ENCODE assay signal across 25 mouse cellular contexts in genomic region chr7:96605316-96605715, GRCm38 (mm10).
DNase-seq lines count a peak whose midpoint lies in the region; ATAC-seq and TF ChIP-seq lines count a peak whose summit lies in the region.
"Had no signal": no experiment of that assay in that cellular context is flagged by ENCODE, and none has a peak within 500 bp of the region (broad histone marks: within the 10 kb centered on the region; RNA-seq: fewer than 3 reads in every experiment).

No protein-coding gene starts in this region.

- H3K9ac ChIP-seq in embryonic facial prominence, embryonic 12.5 days: no peak overlapping the region
- no peak overlapping the region for H3K9ac ChIP-seq in limb, embryonic 11.5 days (ENCODE audit: low read length)
- no peak overlapping the region for H3K9ac ChIP-seq in lung, postnatal 0 days (replicated peaks; ENCODE audit: low read depth)
- H3K9ac ChIP-seq: forebrain, embryonic 15.5 days; heart, embryonic 15.5 days; hindbrain, embryonic 13.5 days; liver, embryonic 15.5 days; lung, embryonic 15.5 days; stomach, embryonic 15.5 days had no signal

- TF ChIP-seq CTCF in lung, postnatal 0 days (IDR thresholded peaks at IDR 0.05): no peak

- no peak for ATAC-seq in embryonic facial prominence, embryonic 12.5 days (ENCODE audit: insufficient number of reproducible peaks, insufficient read depth, low FRiP score, low TSS enrichment)
- no peak for ATAC-seq in limb, embryonic 11.5 days (ENCODE audit: insufficient number of reproducible peaks, low FRiP score, low TSS enrichment, low read depth)
- no peak for ATAC-seq in lung, postnatal 0 days
- ATAC-seq: forebrain, embryonic 15.5 days had no signal

- WGBS in embryonic facial prominence, embryonic 12.5 days: 14% methylated on average over 2 of the region's 2 CpGs
- WGBS in limb, embryonic 11.5 days: 18% methylated on average over 2 of the region's 2 CpGs
- 54% methylated on average over 2 of the region's 2 CpGs for WGBS in lung, postnatal 0 days

- no peaks in the 10 kb centered on the region for H3K9me3 ChIP-seq in embryonic facial prominence, embryonic 12.5 days
- no peaks in the 10 kb centered on the region for H3K9me3 ChIP-seq in limb, embryonic 11.5 days (ENCODE audit: control insufficient read depth, low read length)
- H3K9me3 ChIP-seq in lung, postnatal 0 days (ENCODE audit: low read length): no peaks in the 10 kb centered on the region
- H3K9me3 ChIP-seq: forebrain, embryonic 15.5 days; heart, embryonic 15.5 days; hindbrain, embryonic 13.5 days; liver, embryonic 15.5 days; lung, embryonic 15.5 days; stomach, embryonic 15.5 days had no signal

- H3K4me1 ChIP-seq in embryonic facial prominence, embryonic 12.5 days: peaks cover 13% of the 10 kb centered on the region
- H3K4me1 ChIP-seq in limb, embryonic 11.5 days (ENCODE audit: control insufficient read depth, insufficient read depth, low read length): peaks cover 17% of the 10 kb centered on the region
- no peaks in the 10 kb centered on the region for H3K4me1 ChIP-seq in lung, postnatal 0 days (ENCODE audit: insufficient read depth, low read depth, low read length)
- H3K4me1 ChIP-seq: heart, embryonic 15.5 days; liver, embryonic 15.5 days; stomach, embryonic 15.5 days had no signal

- H3K36me3 ChIP-seq in embryonic facial prominence, embryonic 12.5 days: no peaks in the 10 kb centered on the region
- H3K36me3 ChIP-seq in limb, embryonic 11.5 days (ENCODE audit: control insufficient read depth, insufficient read depth, low read length): no peaks in the 10 kb centered on the region
- no peaks in the 10 kb centered on the region for H3K36me3 ChIP-seq in lung, postnatal 0 days (ENCODE audit: insufficient read depth, low read length)
- H3K36me3 ChIP-seq: forebrain, embryonic 15.5 days; heart, embryonic 15.5 days; hindbrain, embryonic 13.5 days; liver, embryonic 15.5 days; lung, embryonic 15.5 days; stomach, embryonic 15.5 days had no signal

- no peak overlapping the region for H3K4me2 ChIP-seq in embryonic facial prominence, embryonic 12.5 days (replicated peaks)
- no peak overlapping the region for H3K4me2 ChIP-seq in limb, embryonic 11.5 days (ENCODE audit: low read depth, severe bottlenecking)
- no peak overlapping the region for H3K4me2 ChIP-seq in lung, postnatal 0 days (replicated peaks; ENCODE audit: low read depth, low read length)
- H3K4me2 ChIP-seq: forebrain, embryonic 15.5 days; heart, embryonic 15.5 days; hindbrain, embryonic 13.5 days; liver, embryonic 15.5 days; lung, embryonic 15.5 days; stomach, embryonic 15.5 days had no signal

- no peaks in the 10 kb centered on the region for H3K27me3 ChIP-seq in embryonic facial prominence, embryonic 12.5 days
- no peaks in the 10 kb centered on the region for H3K27me3 ChIP-seq in limb, embryonic 11.5 days (ENCODE audit: control insufficient read depth, insufficient read depth, low read length)
- no peaks in the 10 kb centered on the region for H3K27me3 ChIP-seq in lung, postnatal 0 days (replicated peaks; ENCODE audit: insufficient read depth, low read length)
- H3K27me3 ChIP-seq: forebrain, embryonic 15.5 days; hindbrain, embryonic 13.5 days; lung, embryonic 15.5 days; stomach, embryonic 15.5 days had no signal

- H3K4me3 ChIP-seq in embryonic facial prominence, embryonic 12.5 days: no peak overlapping the region
- H3K4me3 ChIP-seq in limb, embryonic 11.5 days (ENCODE audit: low read depth, low read length): no peak overlapping the region
- no peak overlapping the region for H3K4me3 ChIP-seq in lung, postnatal 0 days (ENCODE audit: low read depth, low read length)
- H3K4me3 ChIP-seq: forebrain, embryonic 15.5 days; heart, adult 2 months; heart, embryonic 15.5 days; hindbrain, embryonic 13.5 days; liver, embryonic 15.5 days; lung, embryonic 15.5 days; stomach, embryonic 15.5 days had no signal

- DNase-seq in embryo, embryonic 11 days: peak; percentile 41
- DNase-seq in embryo, embryonic 10.5 days (ENCODE audit: low spot score): no peak
- no peak for DNase-seq in limb, embryonic 11.5 days (ENCODE audit: low spot score)
- no peak for DNase-seq in lung, postnatal 0 days (ENCODE audit: low spot score)
- no peak for DNase-seq in layer of hippocampus, adult 9-11 months
- no peak for DNase-seq in adrenal gland, postnatal 14 days
- DNase-seq: cerebellum, adult 11-12 months; cerebellum, postnatal 10 days; gastrocnemius, postnatal 25 days; heart, adult 2 months; heart, postnatal 36 days; kidney, adult 8-10 months; kidney, postnatal 10 days; liver; lung, postnatal 4 days; midbrain, embryonic 14.5 days; thymus, adult 18-20 months; thymus, postnatal 36 days had no signal

- peak overlapping the region; percentile 79; the same call in 1 of the 2 replicates for H3K27ac ChIP-seq in embryonic facial prominence, embryonic 12.5 days
- H3K27ac ChIP-seq in limb, embryonic 11.5 days (replicated peaks; ENCODE audit: low read depth, low read length): peak overlapping the region; percentile 12; the same call in 1 of the 2 replicates
- H3K27ac ChIP-seq in lung, postnatal 0 days (ENCODE audit: low read length): no peak overlapping the region
- H3K27ac ChIP-seq: forebrain, embryonic 15.5 days; heart, adult 2 months; heart, embryonic 15.5 days; hindbrain, embryonic 13.5 days; liver, embryonic 15.5 days; lung, embryonic 15.5 days; stomach, embryonic 15.5 days had no signal

- no peak for TF ChIP-seq EP300 in lung, postnatal 0 days (IDR thresholded peaks at IDR 0.05)
